Mouse (Mus musculus) kidney, embryonic 14.5 days (tissue): ENCODE measurements around the gene Prcp. TPM values are rescaled to one million over a fixed set of nuclear protein-coding genes. Genes with fewer than 3 reads are reported as not detected.

Source experiments
- ATAC-seq: fragments of 200-750 bp; cut with Nextera tagmentation; 2 replicates; pipeline ENCODE4 v1.8.0; 2017; ENCODE audit warnings: moderate number of reproducible peaks, mild to moderate bottlenecking, moderate TSS enrichment, moderate library complexity; ENCODE audit not compliant: low FRiP score, low TSS enrichment
- H3K27ac ChIP-seq: fragments of 300-500 bp; sonication (generic); 2 replicates; pipeline ENCODE4 v1.5.1; 2014; ENCODE audit warnings: low read depth, mild to moderate bottlenecking, low read length, moderate library complexity, mixed read lengths
- H3K27me3 ChIP-seq: fragments of 300-500 bp; sonication (generic); 2 replicates; pipeline ENCODE4 v1.6.1; 2014; ENCODE audit warnings: mild to moderate bottlenecking, low read length; ENCODE audit not compliant: control insufficient read depth, insufficient read depth
- H3K36me3 ChIP-seq: fragments of 300-500 bp; sonication (generic); 2 replicates; pipeline ENCODE4 v1.6.1; 2014; ENCODE audit warnings: low read length, mixed read lengths; ENCODE audit not compliant: control insufficient read depth, insufficient read depth
- H3K4me1 ChIP-seq: fragments of 300-500 bp; sonication (generic); 2 replicates; pipeline ENCODE4 v1.6.1; 2014; ENCODE audit warnings: low read length, mixed read lengths; ENCODE audit not compliant: control insufficient read depth, insufficient read depth
- H3K4me2 ChIP-seq: fragments of 300-500 bp; sonication (generic); replicated peaks from 2 replicates; pipeline ENCODE4 v1.6.1; 2014; ENCODE audit warnings: low read depth, mild to moderate bottlenecking, low read length
- H3K4me3 ChIP-seq: fragments of 300-500 bp; sonication (generic); 2 replicates; pipeline ENCODE4 v1.5.1; 2014; ENCODE audit warnings: mild to moderate bottlenecking, low read length
- H3K9ac ChIP-seq: fragments of 300-500 bp; sonication (generic); 2 replicates; pipeline ENCODE4 v1.6.1; 2014; ENCODE audit warnings: low read depth, mild to moderate bottlenecking, low read length, moderate library complexity
- H3K9me3 ChIP-seq: fragments of 300-500 bp; sonication (generic); 2 replicates; pipeline ENCODE4 v1.6.1; 2016; ENCODE audit warnings: low read length; ENCODE audit not compliant: control insufficient read depth
- WGBS: fragments of 180-500 bp; shearing (Covaris S2); extraction: QIAGEN DNeasy Blood & Tissue Kit; methylation state at CpG from one replicate; pipeline ENCODE4 v1.1.7; 2014; 5-methylcytosine and 5-hydroxymethylcytosine counted together
- polyA plus RNA-seq: library from polyadenylated mRNA; unstranded; fragments of >200 nt; fragmentation: Nextera tagmentation; extraction: Ambion mirVana; gene quantifications from 2 replicates; pipeline ENCODE4 v1.2.1, GENCODE M21; 2014

Prcp gene
- 21.5 and 24.2 TPM in 2 replicates for polyA plus RNA-seq

- Histone ChIP-seq H3K4me3 (peak within 1 kb of the TSS; percentile 60), H3K27me3 (no peaks in the 10 kb centered on the region), H3K9me3 (no peaks in the 10 kb centered on the region), H3K4me2 (peak within 1 kb of the TSS; percentile 65), H3K27ac (peak within 1 kb of the TSS; percentile 97), H3K36me3 (no peaks in the 10 kb centered on the region; the same call in 1 of the 2 replicates), H3K9ac (peak within 1 kb of the TSS; percentile 75), H3K4me1 (peaks cover 13% of the 10 kb centered on the region; the same call in 1 of the 2 replicates)
- ATAC-seq, result peak; percentile 87
- under 1% methylated on average over 53 of the region's 53 CpGs for WGBS
Measured at GRCm38 (mm10) chr7:92874116-92874675, at the start of gene Prcp, which contains the start of gene Ddias. Gene Prcp, plus strand, starts transcription at chr7:92874470. Gene Ddias, minus strand, starts transcription at chr7:92874247.

- Histone ChIP-seq H3K27me3 (no peaks in the 10 kb centered on the region), H3K27ac (no peak overlapping the region), H3K9me3 (no peaks in the 10 kb centered on the region), H3K4me3 (no peak overlapping the region), H3K4me2 (no peak overlapping the region), H3K4me1 (no peaks in the 10 kb centered on the region), H3K36me3 (no peaks in the 10 kb centered on the region), H3K9ac (no peak overlapping the region)
- WGBS, result 92% methylated on average over 3 of the region's 3 CpGs
- ATAC-seq, result no peak
Measured at GRCm38 (mm10) chr7:92826248-92826647, 48.0 kb upstream of the Prcp start.

DNA sequence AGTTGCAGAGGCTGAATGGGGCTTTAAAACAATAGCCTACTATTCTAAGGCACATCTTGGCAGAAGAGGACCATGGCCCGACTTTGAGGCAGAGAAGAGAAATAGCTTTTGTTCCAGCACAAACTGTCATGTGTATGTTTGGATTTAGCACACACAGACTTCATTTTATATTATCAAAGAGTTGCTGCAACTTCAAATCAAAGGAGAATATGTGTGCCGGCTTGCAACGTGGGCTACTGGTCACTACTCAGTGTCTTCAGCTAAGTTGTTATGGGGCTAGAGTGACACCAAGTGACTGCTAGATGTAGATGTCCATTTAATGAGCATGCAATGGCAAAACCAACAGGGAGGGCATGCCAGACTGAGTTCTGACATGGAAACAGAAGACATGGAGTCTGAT lies 46.3 kb upstream of the Prcp start:
- Histone ChIP-seq H3K36me3 (no peaks in the 10 kb centered on the region), H3K4me3 (no peak overlapping the region), H3K4me2 (no peak overlapping the region), H3K27me3 (no peaks in the 10 kb centered on the region), H3K27ac (no peak overlapping the region), H3K9ac (no peak overlapping the region), H3K4me1 (no peaks in the 10 kb centered on the region), H3K9me3 (no peaks in the 10 kb centered on the region)
- ATAC-seq, result no peak; the same call in 1 of the 2 replicates
- WGBS, result 59% methylated on average over 3 of the region's 3 CpGs

GRCm38 (mm10) chr7:92832395-92832794 lies 41.9 kb upstream of the Prcp start:
- H3K36me3 ChIP-seq, result no peaks in the 10 kb centered on the region

GRCm38 (mm10) chr7:92834391-92834790 lies 39.9 kb upstream of the Prcp start:
- no peaks in the 10 kb centered on the region for H3K27me3 ChIP-seq
- no peak for ATAC-seq
- no peaks in the 10 kb centered on the region for H3K36me3 ChIP-seq
- no peak overlapping the region for H3K27ac ChIP-seq
- H3K9me3 ChIP-seq, result no peaks in the 10 kb centered on the region
- H3K9ac ChIP-seq, result no peak overlapping the region
- H3K4me2 ChIP-seq, result no peak overlapping the region
- no peak overlapping the region for H3K4me3 ChIP-seq
- 98% methylated on average over 2 of the region's 2 CpGs for WGBS
- no peaks in the 10 kb centered on the region for H3K4me1 ChIP-seq

More at GRCm38 (mm10) chr7:92832395-92832794, 41.9 kb upstream of the Prcp start:
- no peak for ATAC-seq
- no peaks in the 10 kb centered on the region for H3K9me3 ChIP-seq
- H3K4me3 ChIP-seq, result no peak overlapping the region
- 92% methylated on average over 6 of the region's 6 CpGs for WGBS
- H3K27ac ChIP-seq, result no peak overlapping the region
- H3K9ac ChIP-seq, result no peak overlapping the region
- no peak overlapping the region for H3K4me2 ChIP-seq
- no peaks in the 10 kb centered on the region for H3K27me3 ChIP-seq
- no peaks in the 10 kb centered on the region for H3K4me1 ChIP-seq

GRCm38 (mm10) chr7:92836447-92836846 lies 37.8 kb upstream of the Prcp start:
- Histone ChIP-seq H3K36me3 (no peaks in the 10 kb centered on the region), H3K4me1 (no peaks in the 10 kb centered on the region), H3K4me3 (no peak overlapping the region), H3K9me3 (no peaks in the 10 kb centered on the region), H3K9ac (no peak overlapping the region), H3K4me2 (no peak overlapping the region), H3K27me3 (no peaks in the 10 kb centered on the region), H3K27ac (no peak overlapping the region)
- ATAC-seq, result no peak
- 87% methylated on average over 3 of the region's 3 CpGs for WGBS

- 75% methylated on average over 11 of the region's 11 CpGs for WGBS
- H3K4me2 ChIP-seq, result no peak overlapping the region
- no peaks in the 10 kb centered on the region for H3K4me1 ChIP-seq
- no peak overlapping the region for H3K4me3 ChIP-seq
- ATAC-seq, result no peak
- no peak overlapping the region for H3K9ac ChIP-seq
- H3K36me3 ChIP-seq, result no peaks in the 10 kb centered on the region
- H3K27ac ChIP-seq, result no peak overlapping the region
- no peaks in the 10 kb centered on the region for H3K9me3 ChIP-seq
- H3K27me3 ChIP-seq, result no peaks in the 10 kb centered on the region
Measured at GRCm38 (mm10) chr7:92837226-92837625, 37.0 kb upstream of the Prcp start.

- no peaks in the 10 kb centered on the region for H3K9me3 ChIP-seq
- no peaks in the 10 kb centered on the region for H3K27me3 ChIP-seq
- H3K4me2 ChIP-seq, result no peak overlapping the region
- ATAC-seq, result no peak
- H3K36me3 ChIP-seq, result no peaks in the 10 kb centered on the region
- H3K27ac ChIP-seq, result no peak overlapping the region
- 51% methylated on average over 3 of the region's 3 CpGs for WGBS
- no peak overlapping the region for H3K4me3 ChIP-seq
- no peak overlapping the region for H3K9ac ChIP-seq
- H3K4me1 ChIP-seq, result no peaks in the 10 kb centered on the region
Measured at GRCm38 (mm10) chr7:92837907-92838306, 36.4 kb upstream of the Prcp start.

GRCm38 (mm10) chr7:92842254-92842653 lies 32.0 kb upstream of the Prcp start:
- H3K27me3 ChIP-seq, result no peaks in the 10 kb centered on the region
- H3K4me1 ChIP-seq, result no peaks in the 10 kb centered on the region
- H3K9me3 ChIP-seq, result no peaks in the 10 kb centered on the region
- ATAC-seq, result no peak
- H3K27ac ChIP-seq, result no peak overlapping the region
- WGBS, result 88% methylated on average over 2 of the region's 2 CpGs
- H3K4me3 ChIP-seq, result no peak overlapping the region
- no peak overlapping the region for H3K4me2 ChIP-seq
- H3K36me3 ChIP-seq, result no peaks in the 10 kb centered on the region
- H3K9ac ChIP-seq, result no peak overlapping the region
